Mouse (Mus musculus): Measurements from ENCODE around the gene Bag3. TPM values are rescaled to one million over a fixed set of nuclear protein-coding genes. Genes with fewer than 3 reads are reported as not detected.

Bag3 gene
- polyA plus RNA-seq, 1 experiment = 6.3 TPM

DNA sequence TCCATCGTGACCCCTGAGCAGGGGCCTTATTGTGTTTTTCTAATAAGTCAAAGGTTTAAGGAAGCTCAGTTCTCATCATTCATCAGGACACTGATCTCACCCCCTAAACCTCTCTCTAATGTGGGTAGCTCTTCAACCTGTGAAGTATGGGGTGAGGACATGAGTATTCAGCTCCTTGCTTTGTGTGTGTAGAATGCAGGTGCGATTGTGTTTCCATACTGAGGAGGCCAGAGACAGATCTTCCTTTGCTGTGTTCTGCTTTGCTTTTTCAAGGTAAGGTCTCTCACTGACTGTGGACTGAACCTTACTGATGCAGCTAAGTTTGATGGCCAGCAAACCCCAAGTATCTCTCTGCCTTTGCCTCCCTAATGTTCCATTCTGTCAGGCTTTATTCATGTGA lies 72.9 kb downstream of the Bag3 start:
- DNase-seq (ENCODE audit: extremely low spot score in 1 of 2, low spot score in 1 of 2) = no peak

Other genes with a start within 250 kb of the Bag3 start
- 34.2 and 35.5 TPM in 2 replicates for gene BC017158, start 225.4 kb upstream of the Bag3 start, polyA plus RNA-seq (2012; rRNA removed)
- gene Rgs10, start 104.9 kb upstream of the Bag3 start, polyA plus RNA-seq (2012; rRNA removed) = 64.0 and 67.7 TPM in 2 replicates
- 137 and 147 TPM in 2 replicates for gene Tial1, start 61.9 kb upstream of the Bag3 start, polyA plus RNA-seq (2012; rRNA removed)
- 61.2 and 65.0 TPM in 2 replicates for gene Inpp5f, start 87.7 kb downstream of the Bag3 start, polyA plus RNA-seq (2012; rRNA removed)
- 17.5 and 19.0 TPM in 2 replicates for gene Mcmbp, start 216.9 kb downstream of the Bag3 start, polyA plus RNA-seq (2012; rRNA removed)
- gene Sec23ip, start 221.3 kb downstream of the Bag3 start, polyA plus RNA-seq (2012; rRNA removed) = 18.2 and 19.0 TPM in 2 replicates